Mouse (Mus musculus) limb, embryonic 11.5 days (tissue): ENCODE measurements around the gene Tbc1d8b. TPM values are rescaled to one million over a fixed set of nuclear protein-coding genes. Genes with fewer than 3 reads are reported as not detected.

Source experiments
- ATAC-seq: fragments of 200-750 bp; cut with Nextera tagmentation; 2 replicates; pipeline ENCODE4 v1.8.0; 2017; ENCODE audit warnings: low read depth; ENCODE audit not compliant: insufficient number of reproducible peaks, low FRiP score, low TSS enrichment
- DNase-seq: peaks from one replicate; pipeline ENCODE4 v3.0.0-alpha.2; 2015; ENCODE audit warnings: low spot score
- H3K27ac ChIP-seq: fragments of 300-500 bp; sonication (generic); replicated peaks from 2 replicates; pipeline ENCODE4 v1.5.1; 2014; ENCODE audit warnings: low read depth, mild to moderate bottlenecking, low read length
- H3K27me3 ChIP-seq: fragments of 300-500 bp; sonication (generic); 2 replicates; pipeline ENCODE4 v1.6.1; 2014; ENCODE audit warnings: mild to moderate bottlenecking, low read length, mixed read lengths; ENCODE audit not compliant: control insufficient read depth, insufficient read depth
- H3K36me3 ChIP-seq: fragments of 300-500 bp; sonication (generic); 2 replicates; pipeline ENCODE4 v1.6.1; 2014; ENCODE audit warnings: mild to moderate bottlenecking, low read length, moderate library complexity, mixed read lengths; ENCODE audit not compliant: control insufficient read depth, insufficient read depth
- H3K4me1 ChIP-seq: fragments of 300-500 bp; sonication (generic); 2 replicates; pipeline ENCODE4 v1.6.1; 2014; ENCODE audit warnings: low read length, mixed read lengths; ENCODE audit not compliant: control insufficient read depth, insufficient read depth
- H3K4me2 ChIP-seq: fragments of 300-500 bp; sonication (generic); 2 replicates; pipeline ENCODE4 v1.6.1; 2014; ENCODE audit warnings: low read depth, mild to moderate bottlenecking, moderate library complexity; ENCODE audit not compliant: severe bottlenecking
- H3K4me3 ChIP-seq: fragments of 300-500 bp; sonication (generic); 2 replicates; pipeline ENCODE4 v1.5.1; 2014; ENCODE audit warnings: low read depth, low read length
- H3K9ac ChIP-seq: fragments of 300-500 bp; sonication (generic); 2 replicates; pipeline ENCODE4 v1.6.1; 2014; ENCODE audit warnings: mild to moderate bottlenecking, low read length
- H3K9me3 ChIP-seq: fragments of 300-500 bp; sonication (generic); 2 replicates; pipeline ENCODE4 v1.6.1; 2016; ENCODE audit warnings: low read length; ENCODE audit not compliant: control insufficient read depth
- WGBS: fragments of 180-500 bp; shearing (Covaris S2); extraction: QIAGEN DNeasy Blood & Tissue Kit; methylation state at CpG from one replicate; pipeline ENCODE4 v1.1.7; 2014; 5-methylcytosine and 5-hydroxymethylcytosine counted together
- polyA plus RNA-seq: library from polyadenylated mRNA; unstranded; fragments of >200 nt; fragmentation: Nextera tagmentation; extraction: Ambion mirVana; gene quantifications from 2 replicates; pipeline ENCODE4 v1.2.1, GENCODE M21; 2014

Tbc1d8b gene
- polyA plus RNA-seq, 1 experiment from 2014 or later, result 0.92 TPM

DNA sequence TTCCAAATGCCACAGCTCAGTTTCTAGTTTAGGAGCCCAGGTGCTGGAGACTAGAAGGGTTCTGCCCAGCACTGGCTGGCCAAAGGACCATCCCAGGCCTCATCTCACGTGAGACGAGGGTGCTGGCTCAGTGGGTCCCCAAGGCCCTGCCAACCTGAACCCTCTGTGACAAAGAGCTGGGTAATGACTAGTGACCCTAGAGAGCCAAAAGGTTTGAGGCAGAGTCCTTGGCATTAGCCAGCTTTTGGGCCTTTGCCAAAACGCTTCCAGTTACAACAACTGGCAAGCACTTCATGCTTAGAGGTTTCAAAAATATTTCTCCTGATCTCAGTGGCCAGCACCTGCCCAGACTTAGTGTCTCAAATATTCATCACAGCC, 98.2 kb downstream of the Tbc1d8b start:
- 48% methylated on average over 3 of the region's 3 CpGs for WGBS
- Histone ChIP-seq H3K4me2 (no peak overlapping the region), H3K27me3 (0 out of 2 replicates have a peak, but pooled peaks cover 8% of the 10 kb centered on the region), H3K9ac (no peak overlapping the region), H3K27ac (no peak overlapping the region), H3K4me1 (no peaks in the 10 kb centered on the region), H3K4me3 (no peak overlapping the region), H3K9me3 (no peaks in the 10 kb centered on the region), H3K36me3 (no peaks in the 10 kb centered on the region)
- DNase-seq (no peak), ATAC-seq (no peak)

DNA sequence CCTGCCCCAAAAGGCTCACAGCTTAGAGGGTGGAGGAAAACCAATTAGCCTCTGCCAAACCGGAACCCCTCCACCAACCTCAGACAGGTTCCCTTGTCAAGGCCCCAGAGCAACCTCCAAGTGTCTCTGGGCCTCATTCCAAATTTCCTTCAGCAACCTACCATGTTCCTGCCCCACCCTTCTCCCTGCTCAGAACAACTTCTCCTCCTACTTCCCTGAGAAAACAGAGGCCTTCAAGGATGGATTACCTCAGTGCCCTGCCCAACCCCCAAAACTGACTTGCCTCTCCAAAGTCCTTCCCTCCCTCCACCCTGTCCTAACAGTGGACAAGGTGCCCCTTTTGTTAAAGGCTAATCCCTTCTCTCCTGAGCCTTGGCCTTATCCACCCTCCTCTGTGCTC, 101.0 kb downstream of the Tbc1d8b start:
- ATAC-seq, result no peak
- DNase-seq, result no peak

DNA sequence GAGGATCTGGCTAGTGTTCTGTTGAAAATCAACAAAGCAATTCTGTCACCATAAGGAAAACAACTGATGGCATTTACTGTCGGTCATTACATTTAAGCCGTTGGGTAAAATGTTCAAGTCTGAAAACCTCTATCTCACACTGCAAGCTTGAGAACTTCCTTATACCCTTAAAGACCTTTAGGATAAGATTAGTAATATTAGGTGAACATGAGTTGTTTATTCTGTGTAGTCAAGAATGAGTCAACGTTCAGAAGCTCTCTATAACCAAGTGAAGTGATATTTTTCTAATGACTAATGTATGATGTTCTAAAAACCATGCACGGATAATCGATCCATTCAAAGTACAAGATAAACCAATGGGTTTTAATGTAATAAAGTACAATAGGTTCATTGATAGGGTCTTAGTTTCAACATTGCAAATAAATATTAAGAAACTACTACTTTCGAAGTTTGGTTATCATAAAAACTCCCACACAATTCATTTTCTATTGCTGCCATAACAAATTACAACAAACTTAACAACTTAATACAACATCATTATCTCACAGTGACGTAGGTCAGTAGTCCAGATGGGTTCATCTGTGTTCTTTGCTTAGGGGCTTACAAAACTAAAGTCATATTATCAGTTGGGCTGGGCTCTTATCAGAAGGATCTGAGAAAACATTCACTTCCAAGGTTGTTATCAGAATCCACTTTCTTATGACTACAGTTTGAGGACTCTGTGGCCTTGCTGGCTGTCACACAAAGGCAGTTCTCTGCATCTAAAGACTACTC, 109.5 kb downstream of the Tbc1d8b start:
- Histone ChIP-seq H3K4me2 (no peak overlapping the region), H3K4me3 (no peak overlapping the region), H3K27me3 (0 out of 2 replicates have a peak, but pooled peaks cover 7% of the 10 kb centered on the region), H3K36me3 (no peaks in the 10 kb centered on the region), H3K9me3 (no peaks in the 10 kb centered on the region), H3K9ac (no peak overlapping the region), H3K27ac (no peak overlapping the region), H3K4me1 (no peaks in the 10 kb centered on the region)
- DNase-seq (no peak), ATAC-seq (no peak)
- WGBS, result 84% methylated on average over 7 of the region's 7 CpGs

More for the DNA sequence above, 101.0 kb downstream of the Tbc1d8b start:
- Histone ChIP-seq H3K4me2 (no peak overlapping the region), H3K9me3 (no peaks in the 10 kb centered on the region), H3K27ac (no peak overlapping the region), H3K9ac (no peak overlapping the region), H3K36me3 (no peaks in the 10 kb centered on the region), H3K4me1 (no peaks in the 10 kb centered on the region), H3K27me3 (0 out of 2 replicates have a peak, but pooled peaks cover 6% of the 10 kb centered on the region), H3K4me3 (no peak overlapping the region)
- WGBS, result 36% methylated on average over 1 of the region's 1 CpGs

GRCm38 (mm10) chrX:139796037-139796436, 111.2 kb downstream of the Tbc1d8b start:
- Histone ChIP-seq H3K36me3 (no peaks in the 10 kb centered on the region), H3K4me2 (no peak overlapping the region), H3K27me3 (0 out of 2 replicates have a peak, but pooled peaks cover 10% of the 10 kb centered on the region), H3K4me1 (no peaks in the 10 kb centered on the region), H3K9me3 (no peaks in the 10 kb centered on the region), H3K27ac (no peak overlapping the region), H3K9ac (no peak overlapping the region), H3K4me3 (no peak overlapping the region)
- DNase-seq (no peak), ATAC-seq (no peak)
- 86% methylated on average over 6 of the region's 6 CpGs for WGBS

DNA sequence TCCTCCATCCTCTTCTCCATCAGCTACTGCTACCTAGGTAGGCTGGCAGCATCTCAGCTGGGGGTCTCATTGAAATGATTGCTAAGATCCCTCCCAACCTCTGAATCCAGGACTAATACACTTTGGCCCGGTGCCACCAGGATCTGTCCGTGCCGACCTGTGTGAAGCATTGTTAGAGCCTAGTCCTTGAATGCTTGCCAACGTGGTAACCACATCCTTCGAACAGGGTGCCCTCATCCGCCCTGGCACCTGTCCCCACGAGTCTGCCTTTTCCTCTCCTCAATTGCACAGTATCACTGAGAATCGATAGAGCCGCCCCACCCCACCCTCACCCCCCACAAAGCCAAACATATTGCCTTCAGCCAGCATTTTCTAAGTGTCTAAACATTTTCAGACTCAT, 113.1 kb downstream of the Tbc1d8b start:
- Histone ChIP-seq H3K9ac (no peak overlapping the region), H3K36me3 (no peaks in the 10 kb centered on the region), H3K27me3 (0 out of 2 replicates have a peak, but pooled peaks cover 6% of the 10 kb centered on the region), H3K27ac (no peak overlapping the region), H3K4me1 (no peaks in the 10 kb centered on the region), H3K9me3 (no peaks in the 10 kb centered on the region), H3K4me3 (no peak overlapping the region), H3K4me2 (no peak overlapping the region)
- DNase-seq (no peak), ATAC-seq (no peak)
- 90% methylated on average over 9 of the region's 9 CpGs for WGBS

- Histone ChIP-seq H3K9ac (no peak overlapping the region), H3K27me3 (0 out of 2 replicates have a peak, but pooled peaks cover 6% of the 10 kb centered on the region), H3K4me3 (no peak overlapping the region), H3K4me2 (no peak overlapping the region), H3K27ac (no peak overlapping the region), H3K4me1 (no peaks in the 10 kb centered on the region), H3K9me3 (no peaks in the 10 kb centered on the region), H3K36me3 (no peaks in the 10 kb centered on the region)
- WGBS, result 76% methylated on average over 3 of the region's 3 CpGs
- no peak for ATAC-seq
- no peak for DNase-seq
These were observed 115.2 kb downstream of the Tbc1d8b start for GRCm38 (mm10) chrX:139799953-139800352.

DNA sequence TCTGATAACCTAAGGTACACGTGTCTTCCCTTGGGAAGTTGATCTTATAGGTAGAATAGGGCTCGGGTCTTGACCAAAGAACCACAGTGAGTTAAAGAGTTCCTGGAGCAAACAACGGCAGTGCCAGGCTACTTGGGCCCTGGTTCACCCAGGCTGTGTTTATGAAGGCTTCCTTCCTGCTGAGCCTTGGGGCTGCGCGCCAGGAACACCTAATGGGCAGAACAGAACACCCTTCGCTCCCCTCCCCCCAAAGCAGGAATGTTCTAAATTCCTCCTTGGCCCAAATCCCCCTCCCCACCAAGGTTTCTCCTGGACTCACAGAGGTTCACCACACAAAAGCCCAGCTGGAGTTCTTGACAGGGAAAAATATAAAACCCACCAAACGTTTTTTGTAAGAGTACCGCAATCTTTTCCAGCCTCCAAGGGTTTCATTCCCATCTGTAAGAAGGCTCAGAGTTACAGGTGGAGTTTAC, 115.6 kb downstream of the Tbc1d8b start, which contains the start of gene Cldn2:
Cldn2 (plus strand) TSS at position 423 of the 473 bp plus-strand sequence.
- H3K36me3 ChIP-seq, result no peaks in the 10 kb centered on the region
- H3K27ac ChIP-seq, result no peak within 1 kb of the TSS
- no peak within 1 kb of the TSS for H3K9ac ChIP-seq
- no peak within 1 kb of the TSS for H3K4me2 ChIP-seq
- no peaks in the 10 kb centered on the region for H3K4me1 ChIP-seq
- 74% methylated on average over 8 of the region's 8 CpGs for WGBS
- no peak for DNase-seq
- no peaks in the 10 kb centered on the region for H3K9me3 ChIP-seq
- ATAC-seq, result no peak
- H3K4me3 ChIP-seq, result no peak within 1 kb of the TSS
- 0 out of 2 replicates have a peak, but pooled peaks cover 6% of the 10 kb centered on the region for H3K27me3 ChIP-seq
